Mouse (Mus musculus) embryonic facial prominence, embryonic 14.5 days (tissue): ENCODE data around the gene Slc25a33. TPM values are rescaled to one million over a fixed set of nuclear protein-coding genes. Genes with fewer than 3 reads are reported as not detected.

Experiments used
- ATAC-seq: fragments of 200-750 bp; cut with Nextera tagmentation; 2 replicates; pipeline ENCODE4 v1.8.0; 2017; ENCODE audit warnings: low read depth, moderate number of reproducible peaks, moderate TSS enrichment
- DNase-seq: peaks from one replicate; pipeline ENCODE4 v3.0.0-alpha.2; 2015; ENCODE audit warnings: low spot score
- H3K27ac ChIP-seq: fragments of 300-500 bp; sonication (generic); replicated peaks from 2 replicates; pipeline ENCODE4 v1.5.1; 2014; ENCODE audit warnings: low read depth, mild to moderate bottlenecking, low read length, moderate library complexity
- H3K27me3 ChIP-seq: fragments of 300-500 bp; sonication (generic); replicated peaks from 2 replicates; pipeline ENCODE4 v1.6.1; 2014; ENCODE audit warnings: low read length; ENCODE audit not compliant: control insufficient read depth, insufficient read depth
- H3K36me3 ChIP-seq: fragments of 300-500 bp; sonication (generic); 2 replicates; pipeline ENCODE4 v1.6.1; 2014; ENCODE audit warnings: low read length, mixed read lengths; ENCODE audit not compliant: control insufficient read depth, insufficient read depth
- H3K4me1 ChIP-seq: fragments of 300-500 bp; sonication (generic); 2 replicates; pipeline ENCODE4 v1.6.1; 2014; ENCODE audit warnings: antibody characterized with exemption, low read length; ENCODE audit not compliant: control insufficient read depth, insufficient read depth
- H3K4me2 ChIP-seq: fragments of 300-500 bp; sonication (generic); 2 replicates; pipeline ENCODE4 v1.6.1; 2014; ENCODE audit warnings: low read depth, mild to moderate bottlenecking, low read length, moderate library complexity, mixed read lengths
- H3K4me3 ChIP-seq: fragments of 300-500 bp; sonication (generic); 2 replicates; pipeline ENCODE4 v1.5.1; 2014; ENCODE audit warnings: low read depth, mild to moderate bottlenecking, low read length
- H3K9ac ChIP-seq: fragments of 300-500 bp; sonication (generic); 2 replicates; pipeline ENCODE4 v1.6.1; 2014; ENCODE audit warnings: low read depth, mild to moderate bottlenecking, low read length, moderate library complexity, mixed read lengths
- H3K9me3 ChIP-seq: fragments of 300-500 bp; sonication (generic); 2 replicates; pipeline ENCODE4 v1.6.1; 2016; ENCODE audit warnings: low read length; ENCODE audit not compliant: control insufficient read depth
- WGBS: fragments of 180-500 bp; shearing (Covaris S2); extraction: QIAGEN DNeasy Blood & Tissue Kit; methylation state at CpG from one replicate; pipeline ENCODE4 v1.1.7; 2014; 5-methylcytosine and 5-hydroxymethylcytosine counted together
- polyA plus RNA-seq: library from polyadenylated mRNA; unstranded; fragments of >200 nt; fragmentation: Nextera tagmentation; extraction: Ambion mirVana; gene quantifications from 2 replicates; pipeline ENCODE4 v1.2.1, GENCODE M21; 2014

Slc25a33 gene
- polyA plus RNA-seq, 1 experiment from 2014 or later, result 10.6 TPM

DNA sequence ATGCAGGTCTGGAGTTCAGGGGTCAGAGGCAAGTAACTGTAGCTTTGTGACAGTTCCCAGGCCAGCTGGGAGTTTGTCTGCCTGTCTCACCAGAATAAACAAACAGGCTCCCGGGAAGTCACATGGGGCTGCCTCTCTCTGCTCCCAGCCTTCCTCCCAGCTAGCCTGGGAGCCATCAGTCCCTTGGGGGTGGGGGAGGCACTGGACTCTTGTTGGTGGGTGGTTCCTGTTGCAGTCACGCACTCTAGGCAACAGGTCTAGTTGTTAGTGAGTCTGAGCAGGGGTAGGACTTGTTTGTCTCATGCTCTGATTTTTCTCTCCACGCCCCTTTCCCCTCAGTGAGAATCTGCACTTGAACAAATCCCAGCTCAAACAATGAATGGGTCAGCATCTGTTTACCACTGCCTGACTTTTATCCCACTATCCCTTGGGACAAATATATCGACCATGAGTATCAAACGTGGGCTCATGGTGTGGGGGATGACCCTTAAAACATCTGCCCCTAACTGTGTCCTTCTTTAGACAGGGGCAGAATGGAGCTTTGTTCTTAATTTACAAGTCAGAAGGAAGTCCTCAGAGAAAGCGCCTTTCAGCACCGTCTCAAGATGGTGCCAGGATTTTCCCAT is 24.7 kb upstream of the Slc25a33 start:
- Histone ChIP-seq H3K36me3 (no peaks in the 10 kb centered on the region), H3K4me2 (no peak overlapping the region), H3K9me3 (no peaks in the 10 kb centered on the region), H3K4me3 (no peak overlapping the region), H3K4me1 (no peaks in the 10 kb centered on the region), H3K27me3 (no peaks in the 10 kb centered on the region), H3K27ac (no peak overlapping the region), H3K9ac (no peak overlapping the region)
- ATAC-seq (no peak), DNase-seq (no peak)
- 28% methylated on average over 7 of the region's 7 CpGs for WGBS

DNA sequence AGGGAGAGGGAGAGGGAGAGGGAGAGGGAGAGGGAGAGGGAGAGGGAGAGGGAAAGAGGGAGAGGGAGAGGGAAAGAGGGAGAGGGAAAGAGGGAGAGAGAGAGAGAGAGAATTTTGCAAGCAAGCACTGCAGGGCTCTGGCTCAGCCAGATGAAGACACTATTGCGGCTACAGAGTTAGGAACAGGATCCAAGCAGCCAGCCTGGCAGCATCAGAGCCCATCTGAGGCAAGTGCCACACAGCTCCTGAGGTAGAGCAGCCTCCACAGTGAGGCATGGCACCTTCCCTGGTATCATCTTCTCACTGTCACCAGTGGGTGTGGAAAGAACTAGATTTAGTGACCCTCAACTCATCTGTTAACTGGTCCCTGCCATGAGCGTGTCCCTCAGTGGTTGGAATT is 24.0 kb upstream of the Slc25a33 start:
- Histone ChIP-seq H3K4me3 (no peak overlapping the region), H3K36me3 (no peaks in the 10 kb centered on the region), H3K27ac (no peak overlapping the region), H3K4me2 (no peak overlapping the region), H3K9me3 (no peaks in the 10 kb centered on the region), H3K4me1 (no peaks in the 10 kb centered on the region), H3K27me3 (no peaks in the 10 kb centered on the region), H3K9ac (no peak overlapping the region)
- no peak for DNase-seq
- no peak for ATAC-seq
- 55% methylated on average over 2 of the region's 2 CpGs for WGBS

DNA sequence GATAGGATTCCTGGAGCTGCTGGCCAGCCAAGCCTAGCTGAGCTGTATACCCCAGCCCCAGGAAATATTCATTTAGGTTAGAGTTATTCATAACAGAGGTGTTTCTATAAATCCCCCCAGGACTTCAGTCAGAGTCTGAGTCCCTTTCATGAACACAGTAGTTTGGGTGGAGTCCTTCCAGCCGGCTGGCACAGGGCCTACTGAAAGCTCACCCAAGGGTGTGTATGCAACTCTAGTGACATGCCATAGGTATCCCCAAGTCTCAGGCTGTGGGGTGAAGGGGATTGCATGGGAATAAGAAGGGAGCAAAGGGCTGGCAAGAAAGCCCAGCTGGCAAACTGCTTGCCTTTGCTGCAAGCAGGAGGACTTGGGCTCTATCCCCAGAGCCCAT is 23.1 kb upstream of the Slc25a33 start:
- H3K9me3 ChIP-seq, result no peaks in the 10 kb centered on the region
- H3K4me1 ChIP-seq, result no peaks in the 10 kb centered on the region
- no peak overlapping the region for H3K4me3 ChIP-seq
- WGBS, result 60% methylated on average over 1 of the region's 1 CpGs
- no peak overlapping the region for H3K9ac ChIP-seq
- H3K4me2 ChIP-seq, result no peak overlapping the region
- ATAC-seq, result no peak
- H3K27ac ChIP-seq, result no peak overlapping the region
- H3K36me3 ChIP-seq, result no peaks in the 10 kb centered on the region
- H3K27me3 ChIP-seq, result no peaks in the 10 kb centered on the region
- DNase-seq, result no peak

- ATAC-seq (no peak), DNase-seq (no peak)
- Histone ChIP-seq H3K4me3 (no peak overlapping the region), H3K27me3 (no peaks in the 10 kb centered on the region), H3K4me1 (no peaks in the 10 kb centered on the region), H3K27ac (no peak overlapping the region), H3K36me3 (no peaks in the 10 kb centered on the region), H3K4me2 (no peak overlapping the region), H3K9me3 (no peaks in the 10 kb centered on the region), H3K9ac (no peak overlapping the region)
- WGBS, result 64% methylated on average over 14 of the region's 14 CpGs
These were observed 22.6 kb upstream of the Slc25a33 start for GRCm38 (mm10) chr4:149796567-149797219.

DNA sequence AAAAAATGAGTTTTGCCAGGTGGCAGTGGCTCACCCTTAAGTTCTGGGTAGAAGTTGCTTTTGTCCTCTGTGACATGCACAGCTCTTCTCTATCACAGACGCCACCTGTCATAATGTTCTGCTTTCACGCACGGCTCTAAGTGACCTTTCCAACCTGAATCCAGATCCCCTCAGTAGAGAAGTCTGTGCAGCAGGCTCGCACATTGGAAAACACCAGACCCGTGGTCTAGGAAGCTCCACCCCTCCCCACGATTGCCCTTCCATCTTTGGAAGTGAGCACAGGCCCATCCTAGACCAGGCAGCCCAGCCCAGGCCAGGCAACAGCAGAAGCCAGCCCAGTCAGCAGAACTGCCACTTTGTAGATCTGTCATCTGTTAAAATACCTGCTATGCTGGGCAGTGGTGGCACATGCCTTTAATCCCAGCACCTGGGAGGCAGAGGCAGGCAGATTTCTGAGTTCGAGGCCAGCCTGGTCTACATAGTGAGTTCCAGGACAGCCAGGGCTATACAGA is 20.9 kb upstream of the Slc25a33 start:
- Histone ChIP-seq H3K27ac (no peak overlapping the region), H3K27me3 (no peaks in the 10 kb centered on the region)
- 71% methylated on average over 7 of the region's 7 CpGs for WGBS

DNA sequence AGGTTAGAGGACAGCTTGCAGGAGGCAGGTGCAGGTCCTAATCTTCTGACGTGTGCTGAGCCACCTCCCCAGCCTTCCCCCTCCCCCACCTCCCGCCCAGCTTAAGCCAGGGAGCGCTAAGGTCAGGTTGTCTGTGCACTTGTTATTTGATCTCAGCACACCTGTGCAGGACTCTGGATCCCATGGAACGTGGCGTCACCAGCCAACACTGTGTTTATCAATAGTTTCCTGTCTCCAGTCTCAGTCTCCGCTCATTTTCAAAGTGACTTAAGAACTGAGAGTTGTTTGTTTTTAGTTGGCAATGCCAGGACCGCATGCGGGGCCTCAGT is 19.9 kb upstream of the Slc25a33 start:
- H3K4me1 ChIP-seq, result no peaks in the 10 kb centered on the region
- no peak overlapping the region for H3K9ac ChIP-seq
- no peaks in the 10 kb centered on the region for H3K9me3 ChIP-seq
- H3K27ac ChIP-seq, result no peak overlapping the region
- 26% methylated on average over 7 of the region's 8 CpGs for WGBS
- H3K27me3 ChIP-seq, result no peaks in the 10 kb centered on the region
- H3K4me2 ChIP-seq, result no peak overlapping the region
- ATAC-seq, result peak; percentile 66
- H3K4me3 ChIP-seq, result no peak overlapping the region
- DNase-seq, result peak; percentile 48
- no peaks in the 10 kb centered on the region for H3K36me3 ChIP-seq

More for the DNA sequence above, 20.9 kb upstream of the Slc25a33 start:
- H3K9ac ChIP-seq, result no peak overlapping the region
- no peak overlapping the region for H3K4me2 ChIP-seq
- no peaks in the 10 kb centered on the region for H3K4me1 ChIP-seq
- no peaks in the 10 kb centered on the region for H3K9me3 ChIP-seq
- DNase-seq (no peak), ATAC-seq (no peak)
- H3K4me3 ChIP-seq, result no peak overlapping the region
- no peaks in the 10 kb centered on the region for H3K36me3 ChIP-seq

GRCm38 (mm10) chr4:149793156-149794009 is 19.3 kb upstream of the Slc25a33 start:
- ATAC-seq, result no peak
- Histone ChIP-seq H3K4me3 (no peak overlapping the region), H3K9me3 (no peaks in the 10 kb centered on the region), H3K4me1 (no peaks in the 10 kb centered on the region), H3K9ac (no peak overlapping the region), H3K27ac (no peak overlapping the region), H3K4me2 (no peak overlapping the region), H3K27me3 (no peaks in the 10 kb centered on the region), H3K36me3 (no peaks in the 10 kb centered on the region)
- no peak for DNase-seq
- WGBS, result 38% methylated on average over 13 of the region's 13 CpGs

DNA sequence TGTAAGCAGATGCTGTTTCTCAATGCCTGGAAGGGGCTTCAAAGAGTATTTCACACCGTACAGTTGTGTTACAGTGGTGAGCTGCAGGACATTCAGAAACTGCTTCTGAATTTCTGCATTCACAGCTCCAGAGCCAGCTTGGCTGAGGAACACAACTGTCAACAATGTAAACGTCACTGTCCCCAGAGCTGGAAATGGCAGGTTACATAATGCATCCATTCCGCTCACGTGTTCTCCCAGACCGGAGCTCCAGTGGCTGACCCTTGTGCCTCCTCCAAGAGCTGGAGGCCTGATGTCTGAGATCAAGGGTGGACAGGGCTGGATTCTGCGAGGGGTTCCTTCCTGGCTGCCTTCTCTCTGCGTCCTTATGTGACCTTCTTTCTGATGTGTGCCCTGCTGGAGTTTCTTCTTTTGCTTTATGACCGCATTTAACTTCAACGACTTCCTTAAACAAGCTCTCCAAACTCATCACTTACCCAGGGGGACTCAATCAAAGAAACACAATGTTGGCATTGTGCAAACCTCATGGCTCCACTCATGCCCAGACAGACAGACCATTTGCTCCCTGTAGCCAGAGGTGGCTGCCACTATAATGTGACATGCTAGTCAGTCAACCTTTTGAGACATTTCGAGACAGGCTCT is 18.2 kb upstream of the Slc25a33 start:
- 41% methylated on average over 10 of the region's 10 CpGs for WGBS

More for the DNA sequence above, 18.2 kb upstream of the Slc25a33 start:
- Histone ChIP-seq H3K4me2 (no peak overlapping the region), H3K9me3 (no peaks in the 10 kb centered on the region), H3K9ac (no peak overlapping the region), H3K27ac (no peak overlapping the region), H3K36me3 (no peaks in the 10 kb centered on the region), H3K4me3 (no peak overlapping the region), H3K27me3 (no peaks in the 10 kb centered on the region), H3K4me1 (no peaks in the 10 kb centered on the region)
- no peak; the same call in 1 of the 2 replicates for ATAC-seq
- no peak for DNase-seq
